Mouse (Mus musculus): Measurements from ENCODE around the gene D430042O09Rik.

DNA sequence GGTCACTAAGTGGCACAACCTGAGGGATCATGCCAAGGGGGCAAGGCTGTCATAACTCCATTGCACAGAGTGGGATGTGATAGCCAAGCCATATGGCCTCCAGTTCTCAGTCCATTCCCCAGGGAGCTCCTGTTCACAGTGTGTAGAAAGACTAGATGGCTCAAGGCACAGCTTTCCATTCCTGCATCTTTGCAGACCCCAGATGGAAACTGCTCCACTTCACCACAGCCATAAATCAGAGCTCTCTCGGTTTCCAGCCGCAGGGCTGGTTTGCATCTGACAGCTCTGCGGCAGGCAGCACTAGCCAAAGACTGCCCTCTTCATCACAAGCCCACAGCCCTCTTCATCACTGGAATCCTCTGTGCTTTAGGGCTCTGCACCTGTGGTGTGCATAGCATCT lies 108.0 kb downstream of the D430042O09Rik start:
- TF ChIP-seq RCOR1 (conservative IDR thresholded peaks at IDR 0.05; ENCODE audit: low read depth, low read length) (no peak), CTCF (conservative IDR thresholded peaks at IDR 0.05 in 1 of 2, IDR thresholded peaks at IDR 0.05 in 1 of 2; ENCODE audit: low read depth in 2 of 2, low read length in 2 of 2) (no peak), GABPA (IDR thresholded peaks at IDR 0.05; ENCODE audit: insufficient replicate concordance, low read depth, low read length) (no peak), BHLHE40 (IDR thresholded peaks at IDR 0.05; ENCODE audit: low read depth, low read length) (no peak), EP300 (IDR thresholded peaks at IDR 0.05; ENCODE audit: low read length) (no peak), POLR2A (IDR thresholded peaks at IDR 0.05; ENCODE audit: low read depth, low read length) (no peak)
